Mouse (Mus musculus) forebrain, embryonic 11.5 days (tissue): ENCODE measurements around the gene Olfr149. TPM values are rescaled to one million over a fixed set of nuclear protein-coding genes. Genes with fewer than 3 reads are reported as not detected.

Source experiments
- ATAC-seq: fragments of 200-750 bp; cut with Nextera tagmentation; replicated peaks from 2 replicates; pipeline ENCODE4 v1.8.0; 2017; ENCODE audit warnings: moderate TSS enrichment; ENCODE audit not compliant: low FRiP score
- DNase-seq: peaks from one replicate; pipeline ENCODE4 v3.0.0-alpha.2; 2017; ENCODE audit warnings: low spot score
- H3K27ac ChIP-seq: fragments of 300-500 bp; sonication (generic); 2 replicates; pipeline ENCODE4 v1.5.1; 2014; ENCODE audit warnings: low read depth, low read length
- H3K27me3 ChIP-seq: fragments of 300-500 bp; sonication (generic); 2 replicates; pipeline ENCODE4 v1.6.1; 2014; ENCODE audit warnings: mild to moderate bottlenecking, low read length, mixed read lengths; ENCODE audit not compliant: control insufficient read depth, insufficient read depth
- H3K36me3 ChIP-seq: fragments of 300-500 bp; sonication (generic); 2 replicates; pipeline ENCODE4 v1.6.1; 2014; ENCODE audit warnings: mild to moderate bottlenecking, low read length, moderate library complexity, mixed read lengths; ENCODE audit not compliant: control insufficient read depth, insufficient read depth
- H3K4me1 ChIP-seq: fragments of 300-500 bp; sonication (generic); replicated peaks from 2 replicates; pipeline ENCODE4 v1.6.1; 2014; ENCODE audit warnings: low read length, mixed read lengths; ENCODE audit not compliant: control insufficient read depth, insufficient read depth
- H3K4me2 ChIP-seq: fragments of 300-500 bp; sonication (generic); 2 replicates; pipeline ENCODE4 v1.6.1; 2014; ENCODE audit warnings: low read depth, mild to moderate bottlenecking, low read length, moderate library complexity, mixed read lengths; ENCODE audit not compliant: severe bottlenecking
- H3K4me3 ChIP-seq: fragments of 300-500 bp; sonication (generic); 2 replicates; pipeline ENCODE4 v1.5.1; 2014; ENCODE audit warnings: low read depth, low read length
- H3K9ac ChIP-seq: fragments of 300-500 bp; sonication (generic); 2 replicates; pipeline ENCODE4 v1.6.1; 2014; ENCODE audit warnings: low read length
- H3K9me3 ChIP-seq: fragments of 300-500 bp; sonication (generic); 2 replicates; pipeline ENCODE4 v1.6.1; 2016; ENCODE audit warnings: low read length, mixed read lengths; ENCODE audit not compliant: control insufficient read depth
- WGBS: fragments of 180-500 bp; shearing (Covaris S2); extraction: QIAGEN DNeasy Blood & Tissue Kit; methylation state at CpG from one replicate; pipeline ENCODE4 v1.1.7; 2014; 5-methylcytosine and 5-hydroxymethylcytosine counted together
- polyA plus RNA-seq: library from polyadenylated mRNA; unstranded; fragments of >200 nt; fragmentation: Nextera tagmentation; extraction: Ambion mirVana; gene quantifications from 2 replicates; pipeline ENCODE4 v1.2.1, GENCODE M21; 2014

Gene Olfr149
- polyA plus RNA-seq, 1 experiment from 2014 or later, result not detected

DNA sequence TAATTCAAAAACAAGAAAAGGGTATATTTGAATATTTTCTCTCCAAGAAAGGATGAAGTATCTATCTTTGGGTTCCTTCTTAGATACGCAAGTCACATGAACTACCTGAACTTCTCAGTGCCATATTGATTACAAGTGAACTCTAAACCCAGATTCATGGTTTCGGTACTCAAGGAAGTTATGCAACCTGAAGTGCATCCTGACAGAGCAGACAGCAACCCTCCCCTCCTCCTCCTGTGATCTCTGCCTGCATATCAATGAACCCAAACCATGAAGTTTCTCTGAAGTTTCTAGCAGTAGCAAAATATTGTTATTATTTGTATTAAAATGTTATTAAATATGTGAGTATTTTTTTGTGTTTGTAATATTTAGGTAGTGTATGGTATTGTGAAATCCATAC lies 28.4 kb downstream of the Olfr149 start:
- Histone ChIP-seq H3K4me3 (no peak overlapping the region), H3K4me1 (no peaks in the 10 kb centered on the region), H3K4me2 (no peak overlapping the region), H3K27ac (no peak overlapping the region), H3K9me3 (no peaks in the 10 kb centered on the region), H3K9ac (no peak overlapping the region), H3K36me3 (no peaks in the 10 kb centered on the region), H3K27me3 (no peaks in the 10 kb centered on the region)
- WGBS, result 91% methylated on average over 2 of the region's 2 CpGs
- ATAC-seq, result no peak
- no peak for DNase-seq

DNA sequence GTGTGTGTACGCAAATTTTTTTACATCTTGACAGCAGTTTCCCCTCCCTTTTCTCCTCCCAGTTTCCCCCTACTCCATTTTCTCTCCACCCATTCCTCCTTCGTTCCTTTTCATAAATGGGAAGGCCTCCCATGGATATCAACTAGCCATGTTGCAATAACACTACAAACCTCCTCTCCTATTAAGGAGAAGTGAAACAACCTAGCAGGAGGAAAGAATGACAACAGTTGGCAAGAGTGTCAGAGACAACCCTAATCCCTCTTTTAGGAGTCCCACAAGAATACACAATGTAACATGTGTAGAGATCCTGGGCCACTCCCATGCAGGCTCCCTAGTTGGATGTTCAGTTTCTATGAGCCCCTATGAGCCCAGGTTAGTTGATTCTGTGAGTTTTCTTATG lies 32.1 kb downstream of the Olfr149 start:
- DNase-seq, result no peak
- Histone ChIP-seq H3K4me3 (no peak overlapping the region), H3K9ac (no peak overlapping the region), H3K27me3 (no peaks in the 10 kb centered on the region), H3K4me1 (no peaks in the 10 kb centered on the region), H3K4me2 (no peak overlapping the region), H3K9me3 (no peaks in the 10 kb centered on the region), H3K27ac (no peak overlapping the region), H3K36me3 (no peaks in the 10 kb centered on the region)
- no peak for ATAC-seq
- WGBS, result 85% methylated on average over 2 of the region's 2 CpGs

DNA sequence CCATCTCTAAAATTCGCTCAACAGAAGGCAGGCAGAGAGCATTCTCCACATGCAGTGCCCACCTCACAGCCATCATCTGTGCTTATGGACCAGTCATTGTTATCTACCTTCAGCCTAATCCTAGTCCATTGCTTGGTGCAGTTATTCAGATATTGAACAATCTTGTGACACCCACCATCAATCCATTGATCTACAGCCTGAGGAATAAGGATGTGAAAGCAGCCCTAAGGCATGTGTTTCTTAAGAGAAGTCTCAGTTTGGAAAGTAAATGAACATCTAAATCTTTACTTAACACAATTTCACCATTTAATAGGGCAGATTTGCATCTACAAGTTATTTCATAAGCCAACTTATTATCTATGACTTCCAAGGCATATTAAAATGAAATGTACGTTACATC lies 37.2 kb downstream of the Olfr149 start:
- H3K36me3 ChIP-seq, result no peaks in the 10 kb centered on the region

DNA sequence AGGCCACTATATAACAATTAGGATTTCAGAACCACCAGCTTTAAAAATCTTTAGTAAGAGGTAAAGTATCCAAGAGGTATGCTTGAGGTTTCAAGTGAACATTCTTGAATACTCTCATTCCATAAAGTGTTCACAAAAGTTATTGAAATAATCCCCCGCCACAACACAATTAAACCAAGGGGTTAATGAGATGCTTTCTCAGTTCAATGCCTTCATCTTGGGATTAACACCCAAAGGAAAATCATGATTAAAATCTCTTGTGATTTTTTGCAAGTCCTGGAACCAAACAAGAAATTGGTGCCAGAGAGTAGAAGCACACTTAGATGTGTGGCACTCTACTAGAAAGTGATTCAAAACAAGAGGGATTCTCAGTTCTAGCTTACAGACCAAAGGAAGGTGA lies 40.0 kb downstream of the Olfr149 start, which contains the start of gene Olfr963:
Gene Olfr963 (plus strand): TSS at position 301 of the 400 bp plus-strand sequence.
- 91% methylated on average over 1 of the region's 1 CpGs for WGBS
- no peaks in the 10 kb centered on the region for H3K4me1 ChIP-seq
- no peak within 1 kb of the TSS for H3K9ac ChIP-seq
- no peak for ATAC-seq
- no peak within 1 kb of the TSS for H3K4me3 ChIP-seq
- H3K27me3 ChIP-seq, result no peaks in the 10 kb centered on the region
- H3K4me2 ChIP-seq, result no peak within 1 kb of the TSS
- DNase-seq, result no peak
- no peak within 1 kb of the TSS for H3K27ac ChIP-seq
- no peaks in the 10 kb centered on the region for H3K9me3 ChIP-seq
- H3K36me3 ChIP-seq, result no peaks in the 10 kb centered on the region

More for the DNA sequence above, 37.2 kb downstream of the Olfr149 start:
- Histone ChIP-seq H3K4me2 (no peak overlapping the region), H3K9ac (no peak overlapping the region), H3K27ac (no peak overlapping the region), H3K4me3 (no peak overlapping the region), H3K9me3 (no peaks in the 10 kb centered on the region), H3K27me3 (no peaks in the 10 kb centered on the region), H3K4me1 (no peaks in the 10 kb centered on the region)
- ATAC-seq, result no peak
- DNase-seq, result no peak
- WGBS, result 86% methylated on average over 2 of the region's 2 CpGs

DNA sequence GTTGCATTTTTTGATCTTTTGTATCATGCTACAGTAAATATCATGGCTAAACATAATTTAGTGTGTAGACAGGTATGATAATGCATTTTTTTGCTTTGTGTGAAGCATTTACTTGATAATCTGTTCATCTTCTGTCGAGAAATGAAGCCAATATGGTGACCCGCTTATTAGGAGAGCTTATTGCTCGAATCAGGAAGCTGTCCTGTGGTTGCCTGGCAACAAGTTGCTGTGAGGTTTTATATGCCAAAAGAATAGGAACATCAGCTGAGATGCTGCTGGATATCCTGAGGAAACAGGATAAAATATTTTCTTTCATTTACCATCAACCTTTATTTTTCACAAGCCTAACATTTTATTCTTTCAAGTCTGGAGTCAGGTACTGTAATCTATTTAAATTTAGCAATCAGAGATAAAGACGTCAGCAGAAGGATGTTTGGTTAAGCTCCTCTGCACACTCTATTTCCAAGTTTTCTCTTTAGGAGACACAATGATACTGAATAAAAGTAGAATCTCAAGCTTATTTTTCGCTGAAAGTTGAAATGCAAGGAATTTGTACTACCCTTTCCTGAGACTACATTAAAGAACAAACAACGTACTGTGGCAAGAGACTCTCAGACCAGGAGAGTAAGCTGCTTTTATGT lies 52.0 kb downstream of the Olfr149 start:
- Histone ChIP-seq H3K4me2 (no peak overlapping the region), H3K4me3 (no peak overlapping the region), H3K27ac (no peak overlapping the region), H3K27me3 (no peaks in the 10 kb centered on the region), H3K9ac (no peak overlapping the region), H3K36me3 (no peaks in the 10 kb centered on the region), H3K9me3 (no peaks in the 10 kb centered on the region), H3K4me1 (no peaks in the 10 kb centered on the region)
- DNase-seq, result no peak
- no peak for ATAC-seq
- 77% methylated on average over 6 of the region's 6 CpGs for WGBS

Other genes starting within 250 kb of the Olfr149 start
- gene Olfr955, start 235.2 kb downstream of the Olfr149 start, polyA plus RNA-seq, result not detected in 2 replicates
- not detected in 2 replicates for gene Olfr44, start 213.1 kb downstream of the Olfr149 start, polyA plus RNA-seq
- not detected in 2 replicates for gene Olfr957, start 191.3 kb downstream of the Olfr149 start, polyA plus RNA-seq
- gene Olfr958, start 153.1 kb downstream of the Olfr149 start, polyA plus RNA-seq, result not detected in 2 replicates
- gene Olfr959, start 131.5 kb downstream of the Olfr149 start, polyA plus RNA-seq, result not detected in 2 replicates
- gene AW551984, start 102.7 kb downstream of the Olfr149 start, polyA plus RNA-seq, result 16.0 and 17.4 TPM in 2 replicates
- not detected in 2 replicates for gene Olfr148, start 96.5 kb downstream of the Olfr149 start, polyA plus RNA-seq
- gene Olfr960, start 85.7 kb downstream of the Olfr149 start, polyA plus RNA-seq, result not detected in 2 replicates
- not detected in 2 replicates for gene Olfr961, start 62.0 kb downstream of the Olfr149 start, polyA plus RNA-seq
- not detected in 2 replicates for gene Olfr963, start 39.9 kb downstream of the Olfr149 start, polyA plus RNA-seq
- not detected in 2 replicates for gene Olfr965, start 4.2 kb upstream of the Olfr149 start, polyA plus RNA-seq
- gene Olfr150, start 23.9 kb upstream of the Olfr149 start, polyA plus RNA-seq, result not detected in 2 replicates
- gene Olfr967, start 39.1 kb upstream of the Olfr149 start, polyA plus RNA-seq, result not detected in 2 replicates
- gene Olfr968, start 76.1 kb upstream of the Olfr149 start, polyA plus RNA-seq, result not detected in 2 replicates
- not detected in 2 replicates for gene Olfr969, start 83.8 kb upstream of the Olfr149 start, polyA plus RNA-seq
- gene Olfr970, start 101.7 kb upstream of the Olfr149 start, polyA plus RNA-seq, result not detected in 2 replicates
- gene Olfr971, start 129.8 kb upstream of the Olfr149 start, polyA plus RNA-seq, result not detected in 2 replicates
- gene Olfr972, start 159.3 kb upstream of the Olfr149 start, polyA plus RNA-seq, result not detected in 2 replicates
- gene Olfr229, start 200.2 kb upstream of the Olfr149 start, polyA plus RNA-seq, result not detected in 2 replicates
- gene Olfr974, start 230.4 kb upstream of the Olfr149 start, polyA plus RNA-seq, result not detected in 2 replicates
- not detected in 2 replicates for gene Olfr975, start 244.9 kb upstream of the Olfr149 start, polyA plus RNA-seq